Mouse (Mus musculus) midbrain, embryonic 14.5 days (tissue): ENCODE measurements around the gene Rad51b. TPM values are rescaled to one million over a fixed set of nuclear protein-coding genes. Genes with fewer than 3 reads are reported as not detected.

ENCODE experiments used
- ATAC-seq: fragments of 200-750 bp; cut with Nextera tagmentation; 2 replicates; pipeline ENCODE4 v1.8.0; 2017; ENCODE audit warnings: moderate number of reproducible peaks, moderate library complexity; ENCODE audit not compliant: low FRiP score, low TSS enrichment
- DNase-seq: peaks from one replicate; pipeline ENCODE4 v3.0.0-alpha.2; 2015
- H3K27ac ChIP-seq: fragments of 300-500 bp; sonication (generic); replicated peaks from 2 replicates; pipeline ENCODE4 v1.5.1; 2014; ENCODE audit warnings: mild to moderate bottlenecking, low read depth, low read length, moderate library complexity
- H3K27me3 ChIP-seq: fragments of 300-500 bp; sonication (generic); 2 replicates; pipeline ENCODE4 v1.6.1; 2014; ENCODE audit warnings: low read length, control low read depth, mixed read lengths; ENCODE audit not compliant: control insufficient read depth, insufficient read depth
- H3K36me3 ChIP-seq: fragments of 300-500 bp; sonication (generic); 2 replicates; pipeline ENCODE4 v1.6.1; 2014; ENCODE audit warnings: low read length, control low read depth; ENCODE audit not compliant: control insufficient read depth, insufficient read depth
- H3K4me1 ChIP-seq: fragments of 300-500 bp; sonication (generic); 2 replicates; pipeline ENCODE4 v1.6.1; 2014; ENCODE audit warnings: mild to moderate bottlenecking, antibody characterized with exemption, low read length, control low read depth; ENCODE audit not compliant: control insufficient read depth, insufficient read depth
- H3K4me2 ChIP-seq: fragments of 300-500 bp; sonication (generic); 2 replicates; pipeline ENCODE4 v1.6.1; 2014; ENCODE audit warnings: mild to moderate bottlenecking, low read length, moderate library complexity
- H3K4me3 ChIP-seq: fragments of 300-500 bp; sonication (generic); replicated peaks from 2 replicates; pipeline ENCODE4 v1.5.1; 2014; ENCODE audit warnings: low read depth, low read length
- H3K9ac ChIP-seq: fragments of 300-500 bp; sonication (generic); replicated peaks from 2 replicates; pipeline ENCODE4 v1.6.1; 2014; ENCODE audit warnings: mild to moderate bottlenecking, low read length, moderate library complexity
- H3K9me3 ChIP-seq: fragments of 300-500 bp; sonication (generic); 2 replicates; pipeline ENCODE4 v1.6.1; 2016; ENCODE audit warnings: low read length, control low read depth, mixed read lengths; ENCODE audit not compliant: control insufficient read depth
- WGBS: fragments of 180-500 bp; shearing (Covaris S2); extraction: QIAGEN DNeasy Blood & Tissue Kit; methylation state at CpG from one replicate; pipeline ENCODE4 v1.1.7; 2014; 5-methylcytosine and 5-hydroxymethylcytosine counted together
- polyA plus RNA-seq: library from polyadenylated mRNA; unstranded; fragments of >200 nt; fragmentation: Nextera tagmentation; extraction: Ambion mirVana; gene quantifications from 2 replicates; pipeline ENCODE4 v1.2.1, GENCODE M21; 2014

Rad51b gene
- polyA plus RNA-seq, 1 experiment from 2014 or later: 1.6 TPM

GRCm38 (mm10) chr12:79455061-79455847 lies 158.2 kb downstream of the Rad51b start:
- WGBS: 58% methylated on average over 12 of the region's 12 CpGs
- no peak for ATAC-seq
- Histone ChIP-seq H3K9me3 (no peaks in the 10 kb centered on the region), H3K27ac (no peak overlapping the region), H3K27me3 (no peaks in the 10 kb centered on the region), H3K4me2 (no peak overlapping the region), H3K4me3 (no peak overlapping the region), H3K36me3 (no peaks in the 10 kb centered on the region), H3K9ac (no peak overlapping the region), H3K4me1 (no peaks in the 10 kb centered on the region)
- DNase-seq: no peak

- 37% methylated on average over 3 of the region's 3 CpGs for WGBS
These were observed 158.7 kb downstream of the Rad51b start for GRCm38 (mm10) chr12:79455848-79456164.

GRCm38 (mm10) chr12:79456251-79456650 lies 159.2 kb downstream of the Rad51b start:
- no peak for ATAC-seq
- 92% methylated on average over 9 of the region's 9 CpGs for WGBS
- H3K27ac ChIP-seq: no peak overlapping the region
- H3K36me3 ChIP-seq: no peaks in the 10 kb centered on the region
- no peak overlapping the region for H3K4me2 ChIP-seq
- no peak for DNase-seq
- no peaks in the 10 kb centered on the region for H3K27me3 ChIP-seq
- no peak overlapping the region for H3K9ac ChIP-seq
- no peaks in the 10 kb centered on the region for H3K9me3 ChIP-seq
- no peaks in the 10 kb centered on the region for H3K4me1 ChIP-seq
- no peak overlapping the region for H3K4me3 ChIP-seq

More at GRCm38 (mm10) chr12:79455848-79456164, 158.7 kb downstream of the Rad51b start:
- Histone ChIP-seq H3K9ac (no peak overlapping the region), H3K4me3 (no peak overlapping the region), H3K27ac (no peak overlapping the region), H3K36me3 (no peaks in the 10 kb centered on the region), H3K27me3 (no peaks in the 10 kb centered on the region), H3K4me2 (no peak overlapping the region), H3K4me1 (no peaks in the 10 kb centered on the region), H3K9me3 (no peaks in the 10 kb centered on the region)
- no peak for DNase-seq
- ATAC-seq: no peak

GRCm38 (mm10) chr12:79463371-79463770 lies 166.3 kb downstream of the Rad51b start:
- Histone ChIP-seq H3K4me3 (no peak overlapping the region), H3K36me3 (no peaks in the 10 kb centered on the region), H3K27me3 (no peaks in the 10 kb centered on the region), H3K9ac (no peak overlapping the region), H3K4me2 (no peak overlapping the region), H3K27ac (no peak overlapping the region), H3K9me3 (no peaks in the 10 kb centered on the region), H3K4me1 (no peaks in the 10 kb centered on the region)
- ATAC-seq: no peak
- DNase-seq: no peak
- WGBS: 84% methylated on average over 3 of the region's 3 CpGs

- ATAC-seq: no peak
- Histone ChIP-seq H3K9me3 (no peaks in the 10 kb centered on the region), H3K4me2 (no peak overlapping the region)
These were observed 173.0 kb downstream of the Rad51b start for GRCm38 (mm10) chr12:79470113-79470512.

GRCm38 (mm10) chr12:79471868-79472267 lies 174.8 kb downstream of the Rad51b start:
- no peak overlapping the region for H3K9ac ChIP-seq
- no peaks in the 10 kb centered on the region for H3K36me3 ChIP-seq
- DNase-seq (no peak), ATAC-seq (no peak)
- 89% methylated on average over 2 of the region's 2 CpGs for WGBS
- no peaks in the 10 kb centered on the region for H3K4me1 ChIP-seq
- H3K27ac ChIP-seq: no peak overlapping the region
- H3K4me3 ChIP-seq: no peak overlapping the region
- H3K4me2 ChIP-seq: no peak overlapping the region
- no peaks in the 10 kb centered on the region for H3K27me3 ChIP-seq
- H3K9me3 ChIP-seq: no peaks in the 10 kb centered on the region

More at GRCm38 (mm10) chr12:79470113-79470512, 173.0 kb downstream of the Rad51b start:
- DNase-seq: no peak
- Histone ChIP-seq H3K9ac (no peak overlapping the region), H3K27me3 (no peaks in the 10 kb centered on the region), H3K4me1 (no peaks in the 10 kb centered on the region), H3K27ac (no peak overlapping the region), H3K36me3 (no peaks in the 10 kb centered on the region), H3K4me3 (no peak overlapping the region)

- Histone ChIP-seq H3K9ac (no peak overlapping the region), H3K9me3 (no peaks in the 10 kb centered on the region), H3K4me1 (no peaks in the 10 kb centered on the region), H3K27me3 (no peaks in the 10 kb centered on the region), H3K36me3 (no peaks in the 10 kb centered on the region), H3K4me3 (no peak overlapping the region), H3K27ac (no peak overlapping the region), H3K4me2 (no peak overlapping the region)
- 51% methylated on average over 6 of the region's 6 CpGs for WGBS
- no peak for DNase-seq
- no peak for ATAC-seq
These were observed 179.4 kb downstream of the Rad51b start for GRCm38 (mm10) chr12:79476413-79477046.

GRCm38 (mm10) chr12:79478816-79479215 lies 181.7 kb downstream of the Rad51b start:
- no peak overlapping the region for H3K4me3 ChIP-seq
- no peaks in the 10 kb centered on the region for H3K9me3 ChIP-seq
- 90% methylated on average over 5 of the region's 5 CpGs for WGBS
- no peak overlapping the region for H3K4me2 ChIP-seq
- H3K27me3 ChIP-seq: no peaks in the 10 kb centered on the region
- H3K27ac ChIP-seq: no peak overlapping the region
- ATAC-seq: no peak
- no peaks in the 10 kb centered on the region for H3K36me3 ChIP-seq
- DNase-seq: no peak
- no peaks in the 10 kb centered on the region for H3K4me1 ChIP-seq
- no peak overlapping the region for H3K9ac ChIP-seq

GRCm38 (mm10) chr12:79485501-79485900 lies 188.4 kb downstream of the Rad51b start:
- Histone ChIP-seq H3K4me3 (no peak overlapping the region), H3K36me3 (no peaks in the 10 kb centered on the region), H3K9ac (no peak overlapping the region), H3K27ac (no peak overlapping the region), H3K27me3 (no peaks in the 10 kb centered on the region), H3K4me2 (no peak overlapping the region), H3K9me3 (no peaks in the 10 kb centered on the region), H3K4me1 (no peaks in the 10 kb centered on the region)
- ATAC-seq: no peak
- no peak for DNase-seq
- WGBS: 89% methylated on average over 4 of the region's 4 CpGs
